Mouse (Mus musculus): ENCODE measurements around the gene Cbln1.

Cbln1 gene

GRCm38 (mm10) chr8:87469931-87470833 lies 2.2 kb downstream of the Cbln1 start:
- DNase-seq (ENCODE audit: low read depth, low spot score), result no peak

- DNase-seq (ENCODE audit: low read depth, low spot score), result no peak
Observed at GRCm38 (mm10) chr8:87468958-87469815, 3.2 kb downstream of the Cbln1 start.

DNA sequence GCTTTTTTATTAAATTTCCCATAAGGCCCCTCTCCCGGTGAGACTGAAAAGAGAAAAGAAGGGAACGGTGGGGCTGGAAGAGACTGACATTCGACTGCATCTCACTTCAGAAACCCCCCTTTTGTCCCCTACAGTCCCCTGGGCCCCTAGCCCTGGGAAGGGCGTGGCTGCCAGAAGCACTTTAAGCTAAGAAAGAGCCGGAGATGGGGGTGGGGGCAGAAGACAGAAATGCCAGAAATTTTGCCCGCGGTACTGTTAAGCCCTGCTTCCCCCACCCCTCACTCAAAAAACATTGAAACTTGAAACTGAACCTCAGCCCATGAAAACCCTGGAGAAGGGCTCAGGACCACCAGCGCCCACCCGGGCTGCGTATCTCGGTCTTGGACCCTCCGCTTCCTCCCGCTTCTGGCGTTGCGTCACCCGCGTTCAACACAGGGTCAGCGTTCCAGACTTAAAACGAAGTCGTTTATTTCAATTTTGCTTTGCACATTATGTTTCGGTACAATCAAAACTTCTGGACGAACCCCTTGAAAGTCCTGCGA lies 3.9 kb downstream of the Cbln1 start:
- no peak for DNase-seq (ENCODE audit: low read depth, low spot score)

- DNase-seq (ENCODE audit: low read depth, low spot score), result no peak
Observed at GRCm38 (mm10) chr8:87467906-87468305, 4.5 kb downstream of the Cbln1 start.

DNA sequence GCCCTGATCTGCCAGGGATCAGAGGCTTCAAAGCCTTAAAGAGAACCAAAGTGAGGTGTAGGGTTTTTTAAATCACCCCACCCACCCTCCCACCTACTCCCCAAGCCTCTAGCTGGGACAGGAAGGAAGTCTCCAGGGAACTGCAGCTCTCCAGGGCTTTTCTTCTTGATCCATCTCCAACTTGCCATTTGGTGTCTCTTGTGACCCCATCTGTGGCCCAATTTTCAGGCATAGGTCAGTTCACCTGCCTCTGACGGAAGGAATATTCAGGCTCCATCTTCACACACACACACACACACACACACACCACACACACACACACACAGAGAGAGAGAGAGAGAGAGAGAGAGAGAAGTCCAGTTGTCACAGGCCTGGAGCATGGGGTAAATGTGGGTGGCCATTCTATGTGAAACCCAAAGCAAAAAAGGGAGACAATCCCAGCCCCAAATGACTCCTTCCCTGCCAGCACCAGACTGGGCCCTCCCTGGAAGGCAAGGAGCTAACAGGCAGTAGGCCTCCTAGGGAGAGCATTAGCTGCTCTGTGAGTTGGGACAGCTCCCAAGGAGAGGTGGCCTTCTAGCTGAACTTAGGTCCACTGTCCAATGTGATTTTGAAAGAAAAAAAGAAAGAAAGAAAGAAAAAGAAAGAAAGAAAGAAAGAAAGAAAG lies 5.3 kb downstream of the Cbln1 start:
- DNase-seq (ENCODE audit: low read depth, low spot score), result no peak

- no peak for DNase-seq (ENCODE audit: low read depth, low spot score)
Observed at GRCm38 (mm10) chr8:87466335-87466734, 6.1 kb downstream of the Cbln1 start.

- DNase-seq (ENCODE audit: low read depth, low spot score), result no peak
Observed at GRCm38 (mm10) chr8:87464446-87464845, 8.0 kb downstream of the Cbln1 start.

DNA sequence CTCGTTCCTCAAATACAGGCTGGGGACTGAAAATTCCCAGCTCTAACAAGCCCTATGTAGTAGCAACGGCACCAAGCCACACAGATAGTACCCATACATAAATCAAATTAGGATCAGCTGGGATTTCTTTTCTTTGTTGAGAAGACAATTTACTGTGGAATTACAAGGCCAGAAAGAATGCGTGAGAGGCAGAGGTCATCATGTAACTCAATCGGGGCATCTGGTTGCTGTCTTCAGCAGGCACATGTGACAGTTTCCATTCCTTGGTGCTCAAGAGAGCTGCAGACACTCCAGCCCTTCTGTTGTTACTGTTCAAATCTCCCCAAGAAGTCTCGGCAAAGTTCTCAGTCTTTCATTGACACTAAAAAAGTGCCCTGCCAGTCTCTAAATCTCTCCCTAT lies 10.6 kb downstream of the Cbln1 start:
- DNase-seq (ENCODE audit: low read depth, low spot score), result no peak

GRCm38 (mm10) chr8:87456949-87457348 lies 15.5 kb downstream of the Cbln1 start:
- DNase-seq (ENCODE audit: low read depth, low spot score), result no peak

DNA sequence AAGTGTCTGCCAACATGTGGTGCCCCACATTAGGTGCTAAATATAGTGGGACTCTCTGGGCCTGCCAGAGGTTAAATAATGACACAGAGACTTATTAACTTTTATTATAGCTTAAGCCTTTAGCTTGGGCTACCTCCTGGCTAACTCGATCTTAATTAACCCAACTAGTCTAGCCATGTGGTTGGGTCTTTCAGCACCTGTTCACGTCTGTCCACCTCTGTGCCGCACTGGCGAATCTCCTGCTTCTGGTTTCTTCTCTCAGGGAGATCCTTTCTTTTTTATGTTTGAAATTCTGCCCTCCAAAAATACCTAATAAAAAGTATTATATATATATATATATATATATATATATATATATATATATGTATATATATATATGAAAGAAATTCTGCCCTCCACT lies 19.6 kb downstream of the Cbln1 start:
- no peak for DNase-seq (ENCODE audit: low read depth, low spot score)

- no peak for DNase-seq (ENCODE audit: low read depth, low spot score)
Observed at GRCm38 (mm10) chr8:87451737-87452136, 20.7 kb downstream of the Cbln1 start.

GRCm38 (mm10) chr8:87434592-87434991 lies 37.8 kb downstream of the Cbln1 start:
- no peak for DNase-seq (ENCODE audit: low read depth, low spot score)

DNA sequence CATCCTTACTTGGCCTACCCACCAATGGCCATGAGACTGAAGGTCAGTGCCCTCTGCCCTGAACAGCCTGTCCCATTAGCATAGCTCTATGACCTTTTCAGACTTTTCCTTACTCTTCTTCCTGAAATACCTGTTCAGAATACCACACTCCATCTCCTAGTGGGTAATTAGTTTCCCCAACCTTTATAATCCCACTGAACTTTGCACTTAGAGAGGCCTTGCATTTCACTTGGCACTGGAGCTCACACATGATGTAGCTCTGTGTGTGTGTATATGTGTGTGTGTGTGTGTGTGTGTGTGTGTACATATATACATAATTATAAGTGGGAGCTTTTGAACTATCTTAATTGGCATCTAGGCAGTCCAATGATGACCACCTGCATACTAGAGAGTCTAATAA lies 45.2 kb downstream of the Cbln1 start:
- no peak for DNase-seq (ENCODE audit: low read depth, low spot score)

DNA sequence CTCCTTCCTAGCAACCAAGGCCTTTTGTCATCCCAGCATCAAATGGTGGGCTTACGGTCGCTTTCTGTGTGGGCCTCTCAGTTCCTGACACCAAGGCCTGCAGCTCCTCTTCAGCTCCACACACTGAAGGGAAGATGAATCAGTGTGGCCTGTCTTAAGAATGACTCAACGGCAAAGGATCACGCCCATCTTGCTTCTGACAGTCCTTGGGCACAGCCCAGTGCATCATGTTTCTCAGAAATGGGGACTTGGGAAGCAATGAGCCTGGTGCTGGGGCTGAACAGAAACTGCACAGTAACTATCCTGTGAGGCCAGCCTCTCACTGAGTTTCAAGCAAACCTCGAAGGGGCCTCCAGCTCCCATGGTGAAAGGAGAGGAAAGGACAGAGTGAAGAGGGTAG lies 47.7 kb downstream of the Cbln1 start:
- no peak for DNase-seq (ENCODE audit: low read depth, low spot score)

- DNase-seq (ENCODE audit: low read depth, low spot score), result no peak
Observed at GRCm38 (mm10) chr8:87421697-87422096, 50.7 kb downstream of the Cbln1 start.

Measured in CD4-positive helper T cell, adult 2 months (primary cell).